Comparison of ENCODE assay signal across 9 mouse cellular contexts in genomic region chr3:130945396-130945795, GRCm38 (mm10).
DNase-seq lines count a peak whose midpoint lies in the region; ATAC-seq and TF ChIP-seq lines count a peak whose summit lies in the region.
"Had no signal": no experiment of that assay in that cellular context is flagged by ENCODE, and none has a peak within 500 bp of the region (broad histone marks: within the 10 kb centered on the region; RNA-seq: fewer than 3 reads in every experiment).

No protein-coding gene starts in this region.

- peaks cover 7% of the 10 kb centered on the region; the same call in 1 of the 2 replicates for H3K4me1 ChIP-seq in kidney, embryonic 14.5 days (ENCODE audit: control insufficient read depth, insufficient read depth, low read length)
- H3K4me1 ChIP-seq in kidney, adult 2 months (ENCODE audit: control insufficient read depth, insufficient read depth, low read length): no peaks in the 10 kb centered on the region
- peaks cover 28% of the 10 kb centered on the region for H3K4me1 ChIP-seq in embryonic facial prominence, embryonic 10.5 days
- H3K4me1 ChIP-seq in hindbrain, embryonic 12.5 days: peaks cover 9% of the 10 kb centered on the region; the same call in 1 of the 2 replicates
- peaks cover 33% of the 10 kb centered on the region for H3K4me1 ChIP-seq in midbrain, embryonic 14.5 days (ENCODE audit: control insufficient read depth, insufficient read depth, low read length)

- H3K36me3 ChIP-seq in kidney, embryonic 14.5 days (ENCODE audit: control insufficient read depth, insufficient read depth, low read length): no peaks in the 10 kb centered on the region
- H3K36me3 ChIP-seq in kidney, adult 2 months (ENCODE audit: control insufficient read depth, insufficient read depth, low read length): no peaks in the 10 kb centered on the region
- no peaks in the 10 kb centered on the region for H3K36me3 ChIP-seq in embryonic facial prominence, embryonic 10.5 days (replicated peaks)
- H3K36me3 ChIP-seq in hindbrain, embryonic 12.5 days: no peaks in the 10 kb centered on the region
- no peaks in the 10 kb centered on the region for H3K36me3 ChIP-seq in midbrain, embryonic 14.5 days (ENCODE audit: control insufficient read depth, insufficient read depth, low read length)
- H3K36me3 ChIP-seq: G1E had no signal

- no peak for TF ChIP-seq CTCF in kidney, adult 2 months (conservative IDR thresholded peaks at IDR 0.05; ENCODE audit: insufficient read depth, insufficient read length, low read depth, low read length)

- no peak overlapping the region; the same call in 1 of the 2 replicates for H3K9ac ChIP-seq in kidney, embryonic 14.5 days (ENCODE audit: low read depth, low read length)
- no peak overlapping the region for H3K9ac ChIP-seq in hindbrain, embryonic 12.5 days
- no peak overlapping the region; the same call in 1 of the 2 replicates for H3K9ac ChIP-seq in midbrain, embryonic 14.5 days (replicated peaks; ENCODE audit: low read length)

- H3K4me3 ChIP-seq in kidney, embryonic 14.5 days (ENCODE audit: low read length): no peak overlapping the region
- H3K4me3 ChIP-seq in kidney, adult 2 months (ENCODE audit: insufficient read depth, low read depth, low read length): no peak overlapping the region
- H3K4me3 ChIP-seq in embryonic facial prominence, embryonic 10.5 days: peak overlapping the region; percentile 59
- H3K4me3 ChIP-seq in hindbrain, embryonic 12.5 days: peak overlapping the region; percentile 35; the same call in 1 of the 2 replicates
- peak overlapping the region; percentile 30 for H3K4me3 ChIP-seq in midbrain, embryonic 14.5 days (replicated peaks; ENCODE audit: low read depth, low read length)

- 9% methylated on average over 7 of the region's 7 CpGs for WGBS in kidney, embryonic 14.5 days
- WGBS in kidney, adult 2 months: 34% methylated on average over 7 of the region's 7 CpGs
- WGBS in embryonic facial prominence, embryonic 10.5 days: 7% methylated on average over 7 of the region's 7 CpGs
- WGBS in hindbrain, embryonic 12.5 days: 8% methylated on average over 7 of the region's 7 CpGs
- 3% methylated on average over 7 of the region's 7 CpGs for WGBS in midbrain, embryonic 14.5 days

- H3K27me3 ChIP-seq in kidney, embryonic 14.5 days (ENCODE audit: control insufficient read depth, insufficient read depth, low read length): no peaks in the 10 kb centered on the region
- H3K27me3 ChIP-seq in kidney, adult 2 months (replicated peaks; ENCODE audit: control insufficient read depth, insufficient read depth, low read length): no peaks in the 10 kb centered on the region
- H3K27me3 ChIP-seq in embryonic facial prominence, embryonic 10.5 days (replicated peaks; ENCODE audit: low read depth, poor library complexity, severe bottlenecking): peaks cover 17% of the 10 kb centered on the region; the same call in 1 of the 2 replicates
- no peaks in the 10 kb centered on the region for H3K27me3 ChIP-seq in hindbrain, embryonic 12.5 days
- no peaks in the 10 kb centered on the region for H3K27me3 ChIP-seq in midbrain, embryonic 14.5 days (ENCODE audit: control insufficient read depth, insufficient read depth, low read length)

- DNase-seq in kidney, adult 2 months: no peak
- peak; percentile 19 for DNase-seq in embryonic facial prominence, embryonic 10.5 days (ENCODE audit: low spot score)
- DNase-seq in midbrain, embryonic 14.5 days: peak; percentile 53
- DNase-seq in adrenal gland, postnatal 14 days: no peak
- DNase-seq in spleen, postnatal 36 days (ENCODE audit: low spot score in 2 of 2): no peak

- no peak overlapping the region for H3K27ac ChIP-seq in kidney, embryonic 14.5 days (ENCODE audit: low read depth, low read length)
- H3K27ac ChIP-seq in kidney, adult 2 months (ENCODE audit: insufficient read depth, low read depth, low read length): no peak overlapping the region
- H3K27ac ChIP-seq in embryonic facial prominence, embryonic 10.5 days (replicated peaks): peak overlapping the region; percentile 89
- H3K27ac ChIP-seq in hindbrain, embryonic 12.5 days: peak overlapping the region; percentile 87
- H3K27ac ChIP-seq in midbrain, embryonic 14.5 days (replicated peaks; ENCODE audit: low read depth, low read length): peak overlapping the region; percentile 92

- H3K9me3 ChIP-seq in kidney, embryonic 14.5 days (ENCODE audit: control insufficient read depth, low read length): no peaks in the 10 kb centered on the region
- H3K9me3 ChIP-seq in embryonic facial prominence, embryonic 10.5 days: no peaks in the 10 kb centered on the region
- H3K9me3 ChIP-seq in hindbrain, embryonic 12.5 days (replicated peaks): no peaks in the 10 kb centered on the region
- no peaks in the 10 kb centered on the region for H3K9me3 ChIP-seq in midbrain, embryonic 14.5 days (ENCODE audit: control insufficient read depth, low read length)

- H3K4me2 ChIP-seq in kidney, embryonic 14.5 days (replicated peaks; ENCODE audit: low read depth, low read length): peak overlapping the region; percentile 70
- H3K4me2 ChIP-seq in hindbrain, embryonic 12.5 days (replicated peaks): peak overlapping the region; percentile 72
- peak overlapping the region; percentile 62 for H3K4me2 ChIP-seq in midbrain, embryonic 14.5 days (ENCODE audit: low read length)

- TF ChIP-seq POLR2A in kidney, adult 2 months (IDR thresholded peaks at IDR 0.05; ENCODE audit: low read depth, low read length): no peak

- ATAC-seq in kidney, embryonic 14.5 days (ENCODE audit: low FRiP score, low TSS enrichment): no peak
- 0 out of 2 replicates have a peak, but pooled peaks have one; percentile 27 for ATAC-seq in hindbrain, embryonic 12.5 days (ENCODE audit: low FRiP score)
- no peak for ATAC-seq in midbrain, embryonic 14.5 days (ENCODE audit: low FRiP score, low TSS enrichment)
- no peak for ATAC-seq in megakaryocyte-erythroid progenitor cell, adult 5-6 weeks (replicated peaks; ENCODE audit: low FRiP score, low TSS enrichment, poor library complexity, severe bottlenecking)

Comparison
In these comparisons a context has a peak if more than half of its experiments do, and no peak if none do; other contexts are left out.
1. H3K27ac ChIP-seq: peak in embryonic facial prominence, embryonic 10.5 days (single experiment), hindbrain, embryonic 12.5 days (single experiment) and midbrain, embryonic 14.5 days (single experiment); none in kidney, embryonic 14.5 days (single experiment) and kidney, adult 2 months (single experiment).
2. H3K4me3 ChIP-seq: peak in embryonic facial prominence, embryonic 10.5 days (single experiment), hindbrain, embryonic 12.5 days (single experiment) and midbrain, embryonic 14.5 days (single experiment); none in kidney, embryonic 14.5 days (single experiment) and kidney, adult 2 months (single experiment).
3. DNase-seq: peak in embryonic facial prominence, embryonic 10.5 days (single experiment) and midbrain, embryonic 14.5 days (single experiment); none in kidney, adult 2 months (single experiment), adrenal gland, postnatal 14 days (single experiment) and spleen, postnatal 36 days (0 of 2).
4. Peak in every context shown above with its lines, with median percentiles within 50 percentile points of each other: H3K4me2 ChIP-seq.